Mouse (Mus musculus) ES-E14 (cell line): ENCODE measurements around the gene Cped1.

Source experiments
- CHD2 ChIP-seq: IDR thresholded peaks from 2 replicates; pipeline ENCODE4 v1.6.1; 2014; ENCODE audit warnings: mild to moderate bottlenecking, low read depth, low read length, inconsistent platforms
- HCFC1 ChIP-seq: IDR thresholded peaks from 2 replicates; pipeline ENCODE4 v1.6.1; 2012; ENCODE audit warnings: low read length, inconsistent platforms, borderline replicate concordance; ENCODE audit not compliant: insufficient read depth
- MAFK ChIP-seq: IDR thresholded peaks from 2 replicates; pipeline ENCODE4 v1.6.1; 2014; ENCODE audit warnings: mild to moderate bottlenecking, low read depth, low read length, inconsistent platforms; ENCODE audit not compliant: insufficient read depth
- ZC3H11A ChIP-seq: IDR thresholded peaks from 2 replicates; pipeline ENCODE4 v1.6.1; 2012; ENCODE audit warnings: low read depth, mild to moderate bottlenecking, inconsistent platforms, low read length, borderline replicate concordance
- ZNF384 ChIP-seq: IDR thresholded peaks from 2 replicates; pipeline ENCODE4 v1.6.1; 2012; ENCODE audit warnings: low read depth, low read length, inconsistent platforms

GRCm38 (mm10) chr6:22186967-22187366, 201.3 kb downstream of the Cped1 start:
- TF ChIP-seq ZC3H11A (no peak), ZNF384 (no peak), MAFK (no peak), CHD2 (no peak), HCFC1 (no peak)
